Comparison of ENCODE assay signal across 10 mouse cellular contexts in the genomic region with DNA sequence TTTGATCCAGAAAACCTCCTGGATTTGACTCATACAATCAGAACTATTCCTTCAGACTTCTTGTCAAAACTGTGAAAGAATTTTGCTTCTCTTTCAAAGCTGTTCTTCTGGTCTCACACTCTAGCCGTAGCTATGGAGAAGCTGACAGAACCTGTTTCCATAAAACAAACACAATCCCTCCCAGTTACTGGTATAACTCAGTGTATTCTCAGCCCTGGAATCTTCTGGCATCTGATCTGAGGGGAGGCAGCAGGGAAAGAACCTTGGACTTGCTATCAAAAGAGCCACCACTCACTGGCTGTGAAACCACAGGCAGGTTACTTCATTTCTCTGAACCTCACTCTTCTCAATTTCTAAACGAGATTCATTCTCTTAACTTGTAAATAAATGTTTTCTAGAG. TPM values are rescaled to one million over a fixed set of nuclear protein-coding genes. Genes with fewer than 3 reads are reported as not detected.
A peak's percentile ranks its signal among the peaks of the same experiment; 100 is the strongest.
DNase-seq lines count a peak whose midpoint lies in the region; ATAC-seq and TF ChIP-seq lines count a peak whose summit lies in the region.
"Had no signal": no experiment of that assay in that cellular context is flagged by ENCODE, and none has a peak within 500 bp of the region (broad histone marks: within the 10 kb centered on the region; RNA-seq: fewer than 3 reads in every experiment).

No protein-coding gene starts in this region.

- H3K9ac ChIP-seq in forebrain, embryonic 15.5 days (replicated peaks): no peak overlapping the region
- H3K9ac ChIP-seq in kidney, postnatal 0 days (ENCODE audit: low read depth, low read length): no peak overlapping the region
- H3K9ac ChIP-seq in embryonic facial prominence, embryonic 14.5 days (ENCODE audit: low read depth, low read length): no peak overlapping the region

- no peak overlapping the region for H3ac ChIP-seq in myocyte (ENCODE audit: control insufficient read depth, insufficient read length)

- no peaks in the 10 kb centered on the region for H3K27me3 ChIP-seq in forebrain, embryonic 10.5 days (ENCODE audit: poor library complexity, severe bottlenecking)
- H3K27me3 ChIP-seq in forebrain, embryonic 15.5 days: no peaks in the 10 kb centered on the region
- H3K27me3 ChIP-seq in kidney, postnatal 0 days (ENCODE audit: insufficient read depth, low read length): no peaks in the 10 kb centered on the region
- no peaks in the 10 kb centered on the region for H3K27me3 ChIP-seq in embryonic facial prominence, embryonic 14.5 days (replicated peaks; ENCODE audit: control insufficient read depth, insufficient read depth, low read length)
- H3K27me3 ChIP-seq in myocyte (ENCODE audit: control insufficient read depth, insufficient read depth, insufficient read length): no peaks in the 10 kb centered on the region

- H3K36me3 ChIP-seq in forebrain, embryonic 10.5 days (replicated peaks): peaks cover 60% of the 10 kb centered on the region
- peaks cover 24% of the 10 kb centered on the region for H3K36me3 ChIP-seq in forebrain, embryonic 15.5 days
- peaks cover 8% of the 10 kb centered on the region; the same call in 1 of the 2 replicates for H3K36me3 ChIP-seq in kidney, postnatal 0 days (ENCODE audit: insufficient read depth, low read length)
- H3K36me3 ChIP-seq in embryonic facial prominence, embryonic 14.5 days (ENCODE audit: control insufficient read depth, insufficient read depth, low read length): peaks cover 33% of the 10 kb centered on the region
- H3K36me3 ChIP-seq in myocyte (ENCODE audit: control insufficient read depth, insufficient read depth): peaks cover 29% of the 10 kb centered on the region

- no peak for TF ChIP-seq POLR2A in myocyte (IDR thresholded peaks at IDR 0.05; ENCODE audit: insufficient read length, low read depth)

- H3K4me3 ChIP-seq in forebrain, embryonic 10.5 days: peak overlapping the region; percentile 98; the same call in 1 of the 2 replicates
- H3K4me3 ChIP-seq in forebrain, embryonic 15.5 days: no peak overlapping the region
- H3K4me3 ChIP-seq in kidney, postnatal 0 days (replicated peaks; ENCODE audit: low read depth, low read length): no peak overlapping the region
- no peak overlapping the region for H3K4me3 ChIP-seq in embryonic facial prominence, embryonic 14.5 days (ENCODE audit: low read depth, low read length)
- H3K4me3 ChIP-seq in myocyte: no peak overlapping the region

- ATAC-seq in forebrain, embryonic 15.5 days (replicated peaks): no peak
- ATAC-seq in kidney, postnatal 0 days (replicated peaks; ENCODE audit: low FRiP score, low read depth): no peak
- no peak for ATAC-seq in embryonic facial prominence, embryonic 14.5 days (ENCODE audit: low read depth)

- peaks cover 56% of the 10 kb centered on the region for H3K79me2 ChIP-seq in myocyte (ENCODE audit: control insufficient read depth, insufficient read depth)

- no peak for TF ChIP-seq CTCF in kidney, postnatal 0 days (IDR thresholded peaks at IDR 0.05; ENCODE audit: low read depth)

- DNase-seq in forebrain, embryonic 10.5 days (ENCODE audit: extremely low spot score, low spot score): no peak
- DNase-seq in kidney, postnatal 0 days (ENCODE audit: low spot score): no peak
- DNase-seq in kidney, adult 8-10 months: no peak
- peak; percentile 61 for DNase-seq in embryonic facial prominence, embryonic 14.5 days (ENCODE audit: low spot score)
- DNase-seq in spleen, postnatal 36 days (ENCODE audit: low spot score in 2 of 2): no peak
- no peak for DNase-seq in spleen, adult 18-20 months
- DNase-seq: cerebellum, adult 9-10 months; retina, postnatal 1 day had no signal

- H3K4me1 ChIP-seq in forebrain, embryonic 10.5 days: peaks cover 47% of the 10 kb centered on the region
- peaks cover 39% of the 10 kb centered on the region for H3K4me1 ChIP-seq in forebrain, embryonic 15.5 days
- peaks cover 15% of the 10 kb centered on the region; the same call in 1 of the 2 replicates for H3K4me1 ChIP-seq in kidney, postnatal 0 days (replicated peaks; ENCODE audit: insufficient read depth, low read length)
- H3K4me1 ChIP-seq in embryonic facial prominence, embryonic 14.5 days (ENCODE audit: control insufficient read depth, insufficient read depth, low read length): peaks cover 21% of the 10 kb centered on the region

- no peak overlapping the region for H3K27ac ChIP-seq in forebrain, embryonic 10.5 days
- no peak overlapping the region for H3K27ac ChIP-seq in forebrain, embryonic 15.5 days (replicated peaks)
- 0 out of 2 replicates have a peak overlapping the region, but pooled peaks have one; percentile 1 for H3K27ac ChIP-seq in kidney, postnatal 0 days
- H3K27ac ChIP-seq in embryonic facial prominence, embryonic 14.5 days (replicated peaks; ENCODE audit: low read depth, low read length): 0 out of 2 replicates have a peak overlapping the region, but pooled peaks have one; percentile 40

- no peaks in the 10 kb centered on the region for H3K9me3 ChIP-seq in forebrain, embryonic 10.5 days
- no peaks in the 10 kb centered on the region for H3K9me3 ChIP-seq in forebrain, embryonic 15.5 days
- H3K9me3 ChIP-seq in kidney, postnatal 0 days (replicated peaks; ENCODE audit: low read length): no peaks in the 10 kb centered on the region
- H3K9me3 ChIP-seq in embryonic facial prominence, embryonic 14.5 days (ENCODE audit: control insufficient read depth, low read length): no peaks in the 10 kb centered on the region

- 70% methylated on average over 2 of the region's 2 CpGs for WGBS in forebrain, embryonic 10.5 days
- WGBS in forebrain, embryonic 15.5 days: 55% methylated on average over 2 of the region's 2 CpGs
- 59% methylated on average over 2 of the region's 2 CpGs for WGBS in kidney, postnatal 0 days
- WGBS in embryonic facial prominence, embryonic 14.5 days: 64% methylated on average over 2 of the region's 2 CpGs

- no peak overlapping the region for H3K4me2 ChIP-seq in forebrain, embryonic 15.5 days (replicated peaks)
- no peak overlapping the region; the same call in 1 of the 2 replicates for H3K4me2 ChIP-seq in kidney, postnatal 0 days (ENCODE audit: low read length)
- no peak overlapping the region for H3K4me2 ChIP-seq in embryonic facial prominence, embryonic 14.5 days (ENCODE audit: low read depth, low read length)
- peak overlapping the region; percentile 96 for H3K4me2 ChIP-seq in myocyte (ENCODE audit: low read depth)

TF ChIP-seq in myocyte, 11 proteins besides CTCF, POLR2A, EP300 and RAD21:
- TF ChIP-seq REST (IDR thresholded peaks at IDR 0.05; ENCODE audit: insufficient read depth, insufficient read length) (no peak), TCF3 (IDR thresholded peaks at IDR 0.05; ENCODE audit: insufficient read length, low read depth) (no peak), TCF12 (IDR thresholded peaks at IDR 0.05; ENCODE audit: insufficient read depth, poor library complexity, severe bottlenecking) (no peak), POLR2AphosphoS2 (IDR thresholded peaks at IDR 0.05; ENCODE audit: insufficient read length, low read depth) (no peak), MYOG (IDR thresholded peaks at IDR 0.05; ENCODE audit: control insufficient read depth in 1 of 3, insufficient read depth in 1 of 3, insufficient read length in 2 of 3, low read depth in 2 of 3) (no peak), CEBPB (IDR thresholded peaks at IDR 0.05; ENCODE audit: insufficient read depth, poor library complexity, severe bottlenecking) (no peak), USF1 (IDR thresholded peaks at IDR 0.05; ENCODE audit: low read depth) (no peak), SRF (IDR thresholded peaks at IDR 0.05; ENCODE audit: control insufficient read depth, insufficient read length, low read depth) (no peak), MYOD1 (IDR thresholded peaks at IDR 0.05; ENCODE audit: control insufficient read depth in 1 of 3, insufficient read length in 2 of 3, low read depth in 2 of 3) (no peak), E2F4 (IDR thresholded peaks at IDR 0.05; ENCODE audit: insufficient read depth) (no peak), MAX (IDR thresholded peaks at IDR 0.05; ENCODE audit: low read depth) (no peak)
TF ChIP-seq in myocyte: peak in this region for 0.

RNA-seq across cellular contexts. Expression of a gene that starts 2.8 kb away (rescaled TPM):
- 30.5 and 31.7 TPM in 2 replicates for polyA plus RNA-seq in forebrain, embryonic 10.5 days (2016; fragmentation: Nextera tagmentation; extraction: Ambion mirVana)
- polyA plus RNA-seq in forebrain, embryonic 15.5 days (2015; fragmentation: Nextera tagmentation; extraction: Ambion mirVana): 6.8 and 7.7 TPM in 2 replicates
- 7.8 and 8.2 TPM in 2 replicates for polyA plus RNA-seq in kidney, postnatal 0 days (2015; fragmentation: Nextera tagmentation; extraction: Ambion mirVana)
- polyA plus RNA-seq in embryonic facial prominence, embryonic 14.5 days (2014; fragmentation: Nextera tagmentation; extraction: Ambion mirVana): 19.1 and 21.4 TPM in 2 replicates
- polyA plus RNA-seq in myocyte (2012; fragmentation: generic; extraction: Trizol): 4.2 TPM

RNA-seq across cellular contexts. Expression of a gene that starts 2.9 kb away (rescaled TPM):
- 5.9 and 6.4 TPM in 2 replicates for polyA plus RNA-seq in forebrain, embryonic 10.5 days (2016; fragmentation: Nextera tagmentation; extraction: Ambion mirVana)
- 5.7 and 6.6 TPM in 2 replicates for polyA plus RNA-seq in forebrain, embryonic 15.5 days (2015; fragmentation: Nextera tagmentation; extraction: Ambion mirVana)
- 3.6 and 4.6 TPM in 2 replicates for polyA plus RNA-seq in kidney, postnatal 0 days (2015; fragmentation: Nextera tagmentation; extraction: Ambion mirVana)
- 10.8 and 11.7 TPM in 2 replicates for polyA plus RNA-seq in embryonic facial prominence, embryonic 14.5 days (2014; fragmentation: Nextera tagmentation; extraction: Ambion mirVana)
- 12.2 TPM for polyA plus RNA-seq in myocyte (2012; fragmentation: generic; extraction: Trizol)

RNA-seq across cellular contexts. Expression of a gene that starts 13.2 kb away (rescaled TPM):
- 5.0 and 5.4 TPM in 2 replicates for polyA plus RNA-seq in forebrain, embryonic 10.5 days (2016; fragmentation: Nextera tagmentation; extraction: Ambion mirVana)
- polyA plus RNA-seq in forebrain, embryonic 15.5 days (2015; fragmentation: Nextera tagmentation; extraction: Ambion mirVana): 29.4 and 33.1 TPM in 2 replicates
- 9.3 and 10.6 TPM in 2 replicates for polyA plus RNA-seq in kidney, postnatal 0 days (2015; fragmentation: Nextera tagmentation; extraction: Ambion mirVana)
- polyA plus RNA-seq in embryonic facial prominence, embryonic 14.5 days (2014; fragmentation: Nextera tagmentation; extraction: Ambion mirVana): 12.0 and 14.7 TPM in 2 replicates
- 0.12 TPM for polyA plus RNA-seq in myocyte (2012; fragmentation: generic; extraction: Trizol)

RNA-seq across cellular contexts. Expression of a gene that starts 52.8 kb away (rescaled TPM):
- polyA plus RNA-seq in forebrain, embryonic 10.5 days (2016; fragmentation: Nextera tagmentation; extraction: Ambion mirVana): 6.2 and 6.9 TPM in 2 replicates
- 18.7 and 19.0 TPM in 2 replicates for polyA plus RNA-seq in forebrain, embryonic 15.5 days (2015; fragmentation: Nextera tagmentation; extraction: Ambion mirVana)
- polyA plus RNA-seq in kidney, postnatal 0 days (2015; fragmentation: Nextera tagmentation; extraction: Ambion mirVana): 6.0 and 6.7 TPM in 2 replicates
- 7.1 and 7.6 TPM in 2 replicates for polyA plus RNA-seq in embryonic facial prominence, embryonic 14.5 days (2014; fragmentation: Nextera tagmentation; extraction: Ambion mirVana)
- 10.8 TPM for polyA plus RNA-seq in myocyte (2012; fragmentation: generic; extraction: Trizol)

Comparison
In these comparisons a context has a peak if more than half of its experiments do, and no peak if none do; other contexts are left out.
1. H3K27ac ChIP-seq: peak in kidney, postnatal 0 days (single experiment) and embryonic facial prominence, embryonic 14.5 days (single experiment); none in forebrain, embryonic 10.5 days (single experiment) and forebrain, embryonic 15.5 days (single experiment).